Mouse (Mus musculus) heart, postnatal 0 days (tissue): ENCODE measurements around the gene Papln. TPM values are rescaled to one million over a fixed set of nuclear protein-coding genes. Genes with fewer than 3 reads are reported as not detected.

ENCODE experiments used
- ATAC-seq: fragments of 200-750 bp; cut with Nextera tagmentation; 2 replicates; pipeline ENCODE4 v1.8.0; 2017; ENCODE audit warnings: low read depth, moderate number of reproducible peaks, moderate library complexity; ENCODE audit not compliant: insufficient read depth
- DNase-seq: peaks from one replicate; pipeline ENCODE4 v3.0.0-alpha.2; 2016; ENCODE audit warnings: low spot score
- H3K27ac ChIP-seq: fragments of 300-500 bp; sonication (generic); 2 replicates; pipeline ENCODE4 v1.5.1; 2014; ENCODE audit warnings: low read depth, mild to moderate bottlenecking
- H3K27me3 ChIP-seq: fragments of 300-500 bp; sonication (generic); 2 replicates; pipeline ENCODE4 v1.6.1; 2014; ENCODE audit warnings: low read length, mixed read lengths; ENCODE audit not compliant: control insufficient read depth, insufficient read depth
- H3K36me3 ChIP-seq: fragments of 300-500 bp; sonication (generic); replicated peaks from 2 replicates; pipeline ENCODE4 v1.6.1; 2014; ENCODE audit warnings: low read length, mixed read lengths; ENCODE audit not compliant: control insufficient read depth, insufficient read depth
- H3K4me1 ChIP-seq: fragments of 300-500 bp; sonication (generic); 2 replicates; pipeline ENCODE4 v1.6.1; 2014; ENCODE audit warnings: antibody characterized with exemption; ENCODE audit not compliant: control insufficient read depth, insufficient read depth
- H3K4me2 ChIP-seq: fragments of 300-500 bp; sonication (generic); 2 replicates; pipeline ENCODE4 v1.6.1; 2014; ENCODE audit warnings: low read depth, mild to moderate bottlenecking, low read length, moderate library complexity
- H3K4me3 ChIP-seq: fragments of 300-500 bp; sonication (generic); 2 replicates; pipeline ENCODE4 v1.5.1; 2014; ENCODE audit warnings: low read depth, low read length
- H3K9ac ChIP-seq: fragments of 300-500 bp; sonication (generic); replicated peaks from 2 replicates; pipeline ENCODE4 v1.6.1; 2014; ENCODE audit warnings: low read depth, low read length, mixed read lengths
- H3K9me3 ChIP-seq: fragments of 300-500 bp; sonication (generic); replicated peaks from 2 replicates; pipeline ENCODE4 v1.6.1; 2016; ENCODE audit warnings: low read length; ENCODE audit not compliant: control insufficient read depth
- CTCF ChIP-seq: IDR thresholded peaks from 2 replicates; pipeline ENCODE4 v1.5.1; 2016; ENCODE audit warnings: antibody characterized with exemption, control low read depth, low read depth
- EP300 ChIP-seq: IDR thresholded peaks from 2 replicates; pipeline ENCODE4 v1.6.1; 2016; ENCODE audit warnings: antibody characterized with exemption, low read depth
- WGBS: fragments of 180-500 bp; shearing (Covaris S2); extraction: QIAGEN DNeasy Blood & Tissue Kit; methylation state at CpG from one replicate; pipeline ENCODE4 v1.1.7; 2014; 5-methylcytosine and 5-hydroxymethylcytosine counted together
- polyA plus RNA-seq: library from polyadenylated mRNA; unstranded; fragments of >200 nt; fragmentation: Nextera tagmentation; extraction: Ambion mirVana; gene quantifications from 2 replicates; pipeline ENCODE4 v1.2.1, GENCODE M21; 2015
- total RNA-seq: library from RNA; depleted of rRNA; stranded (reverse); fragments of >200 nt; gene quantifications from 2 replicates; pipeline ENCODE4 v1.2.3, GENCODE M21; 2014; ENCODE audit warnings: low replicate concordance

The Papln gene
- total and polyA plus RNA-seq, 2 experiments from 2014 or later = 1.4 to 13.1 TPM

- ATAC-seq (no peak), DNase-seq (no peak)
- H3K27ac ChIP-seq = no peak overlapping the region
- no peaks in the 10 kb centered on the region for H3K27me3 ChIP-seq
- no peaks in the 10 kb centered on the region for H3K9me3 ChIP-seq
- TF ChIP-seq CTCF (no peak), EP300 (no peak)
- 67% methylated on average over 4 of the region's 4 CpGs for WGBS
- H3K36me3 ChIP-seq = peaks cover 26% of the 10 kb centered on the region
- H3K4me1 ChIP-seq = no peaks in the 10 kb centered on the region
- H3K9ac ChIP-seq = no peak overlapping the region
- H3K4me3 ChIP-seq = no peak overlapping the region
- no peak overlapping the region for H3K4me2 ChIP-seq
Observed at GRCm38 (mm10) chr12:83789781-83790140, 26.3 kb downstream of the Papln start.

DNA sequence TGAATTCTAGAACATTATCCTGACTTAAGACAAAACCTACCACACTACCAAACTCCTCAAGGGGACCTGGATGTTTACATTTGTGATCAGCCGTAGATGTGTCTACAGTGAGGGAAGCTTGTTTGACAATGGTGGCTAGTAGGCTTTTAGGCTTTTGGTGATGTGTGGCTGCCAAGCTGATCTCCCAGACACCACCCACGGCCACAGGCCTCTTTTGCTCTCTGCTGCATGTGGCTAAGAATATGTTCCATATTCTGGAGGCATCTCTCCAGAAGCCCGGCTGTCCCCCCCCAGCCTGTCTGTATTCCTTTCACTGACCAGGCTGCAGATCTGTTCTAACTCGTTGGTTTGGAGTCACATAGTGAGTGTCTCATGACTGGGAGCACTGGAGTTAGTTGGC lies 27.3 kb downstream of the Papln start:
- Histone ChIP-seq H3K9me3 (no peaks in the 10 kb centered on the region), H3K4me2 (no peak overlapping the region), H3K9ac (no peak overlapping the region), H3K4me1 (no peaks in the 10 kb centered on the region), H3K36me3 (peaks cover 36% of the 10 kb centered on the region), H3K4me3 (no peak overlapping the region), H3K27ac (no peak overlapping the region), H3K27me3 (no peaks in the 10 kb centered on the region)
- TF ChIP-seq CTCF (no peak), EP300 (no peak)
- ATAC-seq (no peak), DNase-seq (no peak)
- WGBS = 74% methylated on average over 4 of the region's 4 CpGs

DNA sequence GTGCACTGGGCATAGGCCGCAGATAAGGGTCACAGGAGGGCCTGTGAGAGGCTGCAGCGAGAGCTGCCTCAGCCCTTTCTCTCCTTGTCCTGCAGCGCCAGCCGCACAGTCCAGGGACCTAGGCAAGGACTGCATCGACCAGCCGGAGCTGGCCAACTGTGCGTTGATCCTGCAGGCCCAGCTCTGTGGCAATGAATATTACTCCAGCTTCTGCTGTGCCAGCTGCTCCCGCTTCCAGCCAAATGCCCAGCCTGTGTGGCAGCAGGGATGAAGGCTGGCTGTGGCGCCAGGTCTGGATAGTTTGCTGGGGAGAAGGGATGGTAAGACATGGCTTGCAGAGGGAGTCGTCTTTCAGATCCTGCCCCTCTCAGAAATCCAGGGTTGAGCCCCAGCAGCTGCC lies 28.3 kb downstream of the Papln start:
- Histone ChIP-seq H3K36me3 (peaks cover 42% of the 10 kb centered on the region), H3K27ac (no peak overlapping the region), H3K9ac (no peak overlapping the region)

GRCm38 (mm10) chr12:83792706-83793410 lies 29.4 kb downstream of the Papln start:
- Histone ChIP-seq H3K4me3 (no peak overlapping the region), H3K9ac (no peak overlapping the region), H3K4me1 (no peaks in the 10 kb centered on the region), H3K9me3 (no peaks in the 10 kb centered on the region), H3K4me2 (no peak overlapping the region), H3K27ac (no peak overlapping the region), H3K36me3 (peaks cover 48% of the 10 kb centered on the region), H3K27me3 (no peaks in the 10 kb centered on the region)
- 72% methylated on average over 10 of the region's 10 CpGs for WGBS
- no peak for ATAC-seq
- TF ChIP-seq EP300 (no peak), CTCF (no peak)
- no peak for DNase-seq

More for the DNA sequence above, 28.3 kb downstream of the Papln start:
- TF ChIP-seq EP300 (no peak), CTCF (no peak)
- Histone ChIP-seq H3K4me3 (no peak overlapping the region), H3K27me3 (no peaks in the 10 kb centered on the region), H3K9me3 (no peaks in the 10 kb centered on the region), H3K4me1 (no peaks in the 10 kb centered on the region), H3K4me2 (no peak overlapping the region)
- DNase-seq (no peak), ATAC-seq (no peak)
- WGBS = 70% methylated on average over 10 of the region's 10 CpGs

- Histone ChIP-seq H3K27ac (no peak overlapping the region), H3K36me3 (peaks cover 68% of the 10 kb centered on the region), H3K4me1 (no peaks in the 10 kb centered on the region), H3K9me3 (no peaks in the 10 kb centered on the region), H3K9ac (no peak overlapping the region), H3K27me3 (no peaks in the 10 kb centered on the region), H3K4me2 (no peak overlapping the region), H3K4me3 (no peak overlapping the region)
- no peak for TF ChIP-seq CTCF
- TF ChIP-seq EP300 = no peak
- WGBS = 55% methylated on average over 2 of the region's 2 CpGs
- DNase-seq (no peak), ATAC-seq (no peak)
Observed at GRCm38 (mm10) chr12:83795051-83795450, 31.6 kb downstream of the Papln start.

DNA sequence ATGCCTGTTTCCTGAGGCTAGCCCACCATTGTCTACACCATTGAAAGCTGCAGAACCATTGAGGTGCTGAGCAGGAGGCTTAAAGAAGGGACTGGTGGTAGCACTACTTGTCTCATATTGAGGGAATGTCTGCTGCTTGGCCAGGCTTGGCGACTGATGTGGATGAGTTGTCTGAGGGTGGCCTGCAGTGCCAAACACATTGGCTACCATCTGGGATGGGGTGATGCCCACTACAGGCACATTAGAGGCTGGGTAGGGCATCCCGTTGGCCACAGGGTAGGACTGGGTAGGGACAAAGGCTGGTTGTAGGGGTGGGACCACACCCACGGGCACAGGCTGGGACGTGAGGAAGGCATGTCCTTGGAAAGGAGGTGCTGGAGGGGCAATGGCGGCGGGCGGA lies 32.2 kb downstream of the Papln start:
- H3K9ac ChIP-seq = no peak overlapping the region
- H3K4me3 ChIP-seq = no peak overlapping the region
- no peaks in the 10 kb centered on the region for H3K4me1 ChIP-seq
- H3K4me2 ChIP-seq = no peak overlapping the region
- H3K27me3 ChIP-seq = no peaks in the 10 kb centered on the region
- H3K27ac ChIP-seq = no peak overlapping the region
- H3K36me3 ChIP-seq = peaks cover 73% of the 10 kb centered on the region
- TF ChIP-seq EP300 (no peak), CTCF (no peak)
- WGBS = 90% methylated on average over 7 of the region's 7 CpGs
- no peak for DNase-seq
- H3K9me3 ChIP-seq = no peaks in the 10 kb centered on the region
- ATAC-seq = no peak
